Mouse (Mus musculus) olfactory bulb, adult 2 months (tissue): Measurements from ENCODE around the gene Tsga10ip. TPM values are rescaled to one million over a fixed set of nuclear protein-coding genes. Genes with fewer than 3 reads are reported as not detected.

Experiments used
- H3K27ac ChIP-seq: fragments of 200-500 bp; 2 replicates; pipeline ENCODE4 v1.5.1; 2012; ENCODE audit warnings: low read depth, low read length; ENCODE audit not compliant: insufficient read depth
- H3K4me1 ChIP-seq: fragments of 200-500 bp; 2 replicates; pipeline ENCODE4 v1.6.1; 2012; ENCODE audit warnings: low read length; ENCODE audit not compliant: control insufficient read depth, insufficient read depth
- H3K4me3 ChIP-seq: fragments of 200-500 bp; 2 replicates; pipeline ENCODE4 v1.5.1; 2012; ENCODE audit warnings: mild to moderate bottlenecking, low read depth, low read length, moderate library complexity; ENCODE audit not compliant: insufficient read depth
- CTCF ChIP-seq: fragments of 200-500 bp; IDR thresholded peaks from 2 replicates; pipeline ENCODE4 v1.5.1; 2012; ENCODE audit warnings: low read depth, mild to moderate bottlenecking, low read length, moderate library complexity; ENCODE audit not compliant: insufficient read depth
- POLR2A ChIP-seq: fragments of 200-500 bp; IDR thresholded peaks from 2 replicates; pipeline ENCODE4 v1.6.1; 2012; ENCODE audit warnings: mild to moderate bottlenecking, low read depth, low read length, moderate library complexity; ENCODE audit not compliant: insufficient read depth
- WGBS: fragments of 180-500 bp; shearing (Covaris S2); methylation state at CpG from one replicate; pipeline ENCODE4 v1.1.7; 2018; 5-methylcytosine and 5-hydroxymethylcytosine counted together
- polyA plus RNA-seq: library from polyadenylated mRNA; stranded (reverse); fragments of >200 nt; gene quantifications from 2 replicates; pipeline ENCODE4 v1.2.4, GENCODE M21; 2012; ENCODE audit warnings: low replicate concordance; ENCODE audit not compliant: missing spikeins, insufficient read depth, insufficient read length

Tsga10ip gene
- polyA plus RNA-seq, 1 experiment = not detected

GRCm38 (mm10) chr19:5341360-5341759 is 61.0 kb downstream of the Tsga10ip start:
- Histone ChIP-seq H3K4me3 (no peak overlapping the region), H3K27ac (no peak overlapping the region), H3K4me1 (no peaks in the 10 kb centered on the region)
- WGBS = 91% methylated on average over 7 of the region's 7 CpGs
- TF ChIP-seq POLR2A = no peak
- TF ChIP-seq CTCF = no peak

Other genes with a start within 250 kb of the Tsga10ip start
- gene Pacs1, start 129.4 kb downstream of the Tsga10ip start, polyA plus RNA-seq = not detected in 2 replicates
- not detected in 2 replicates for gene Sf3b2, start 107.1 kb downstream of the Tsga10ip start, polyA plus RNA-seq
- not detected in 2 replicates for gene Gal3st3, start 104.2 kb downstream of the Tsga10ip start, polyA plus RNA-seq
- not detected in 2 replicates for gene Catsper1, start 66.8 kb downstream of the Tsga10ip start, polyA plus RNA-seq
- gene Cst6, start 53.0 kb downstream of the Tsga10ip start, polyA plus RNA-seq = not detected in 2 replicates
- not detected in 2 replicates for gene Eif1ad, start 35.8 kb downstream of the Tsga10ip start, polyA plus RNA-seq
- gene Banf1, start 35.4 kb downstream of the Tsga10ip start, polyA plus RNA-seq = not detected in 2 replicates
- not detected in 2 replicates for gene Sart1, start 13.8 kb downstream of the Tsga10ip start, polyA plus RNA-seq
- not detected in 2 replicates for gene Drap1, start 22.5 kb upstream of the Tsga10ip start, polyA plus RNA-seq
- not detected in 2 replicates for gene AI837181, start 22.6 kb upstream of the Tsga10ip start, polyA plus RNA-seq
- not detected in 2 replicates for gene Fosl1, start 45.0 kb upstream of the Tsga10ip start, polyA plus RNA-seq
- not detected in 2 replicates for gene Ccdc85b, start 55.4 kb upstream of the Tsga10ip start, polyA plus RNA-seq
- gene Fibp, start 58.1 kb upstream of the Tsga10ip start, polyA plus RNA-seq = not detected in 2 replicates
- not detected in 2 replicates for gene Ctsw, start 66.0 kb upstream of the Tsga10ip start, polyA plus RNA-seq
- not detected in 2 replicates for gene Efemp2, start 71.4 kb upstream of the Tsga10ip start, polyA plus RNA-seq
- gene Mus81, start 85.9 kb upstream of the Tsga10ip start, polyA plus RNA-seq = not detected in 2 replicates
- gene Cfl1, start 87.9 kb upstream of the Tsga10ip start, polyA plus RNA-seq = 1,186 and 1,283 TPM in 2 replicates
- not detected in 2 replicates for gene 1700020D05Rik, start 101.3 kb upstream of the Tsga10ip start, polyA plus RNA-seq
- not detected in 2 replicates for gene Snx32, start 108.0 kb upstream of the Tsga10ip start, polyA plus RNA-seq
- gene Ovol1, start 158.1 kb upstream of the Tsga10ip start, polyA plus RNA-seq = not detected in 2 replicates
- not detected in 2 replicates for gene Ap5b1, start 165.5 kb upstream of the Tsga10ip start, polyA plus RNA-seq
- not detected in 2 replicates for gene Rnaseh2c, start 199.3 kb upstream of the Tsga10ip start, polyA plus RNA-seq
- not detected in 2 replicates for gene Kat5, start 207.7 kb upstream of the Tsga10ip start, polyA plus RNA-seq
- not detected in 2 replicates for gene Rela, start 235.0 kb upstream of the Tsga10ip start, polyA plus RNA-seq